Mouse (Mus musculus) ovary, postnatal 10 days (tissue): ENCODE results near the gene Akr1c12.
"Not testable (repeated sequence)": the region's sequence is repeated elsewhere in the genome, so short reads cannot be mapped to it uniquely, and the experiment has no call there.

ENCODE experiments used
- DNase-seq: peaks from one replicate; pipeline ENCODE4 v3.0.0; 2022; ENCODE audit warnings: low spot score

Akr1c12 gene

GRCm38 (mm10) chr13:4279284-4279683 is at the start of gene Akr1c12:
Akr1c12 (minus strand) TSS chr13:4279433.
- DNase-seq: no peak

DNA sequence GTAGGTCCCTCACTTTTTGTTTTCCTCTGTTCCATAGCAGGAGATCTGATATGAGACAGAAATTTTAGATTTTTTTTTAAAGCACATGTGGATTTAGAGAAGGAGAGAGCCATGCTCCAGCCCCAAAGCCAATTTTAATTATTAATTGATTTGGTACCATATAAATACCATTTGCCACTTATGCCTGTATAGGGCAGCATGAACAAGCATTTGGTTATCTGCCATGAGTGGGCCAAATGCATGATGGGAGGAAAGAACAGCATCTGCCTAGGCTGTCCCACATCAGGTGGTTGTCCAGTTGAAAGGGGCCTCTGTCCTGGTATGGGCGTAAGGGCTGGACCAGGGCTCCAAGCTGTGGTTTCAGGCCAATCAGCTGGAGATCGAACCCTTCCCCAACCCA is 39.5 kb upstream of the Akr1c12 start:
- no peak for DNase-seq

DNA sequence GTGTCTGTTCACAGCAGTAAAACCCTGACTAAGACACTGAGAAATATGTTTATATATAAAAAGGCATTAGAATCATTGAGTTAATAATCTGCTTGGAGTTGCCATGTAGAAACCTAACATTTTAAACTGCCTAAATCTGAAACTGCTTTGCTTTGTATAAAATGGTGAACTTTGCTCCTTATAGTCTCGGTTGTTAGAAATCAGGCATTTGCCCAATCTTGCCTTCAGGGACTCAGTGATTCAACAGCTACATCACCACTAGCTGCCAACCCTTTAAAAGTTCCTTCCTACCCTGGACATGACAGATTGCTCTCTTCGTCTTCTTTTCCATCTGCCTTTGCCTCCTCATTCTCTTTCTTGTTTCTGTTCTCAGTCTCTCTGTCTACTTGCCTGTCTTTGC is 34.7 kb upstream of the Akr1c12 start:
- no peak for DNase-seq

- no peak for DNase-seq
Observed at GRCm38 (mm10) chr13:4304861-4305565, 25.8 kb upstream of the Akr1c12 start.

- no peak for DNase-seq
Observed at GRCm38 (mm10) chr13:4296991-4297390, 17.8 kb upstream of the Akr1c12 start.

GRCm38 (mm10) chr13:4281471-4282412 is 2.5 kb upstream of the Akr1c12 start:
- no peak for DNase-seq

GRCm38 (mm10) chr13:4277526-4277925 is 1.7 kb downstream of the Akr1c12 start:
- DNase-seq: no peak

DNA sequence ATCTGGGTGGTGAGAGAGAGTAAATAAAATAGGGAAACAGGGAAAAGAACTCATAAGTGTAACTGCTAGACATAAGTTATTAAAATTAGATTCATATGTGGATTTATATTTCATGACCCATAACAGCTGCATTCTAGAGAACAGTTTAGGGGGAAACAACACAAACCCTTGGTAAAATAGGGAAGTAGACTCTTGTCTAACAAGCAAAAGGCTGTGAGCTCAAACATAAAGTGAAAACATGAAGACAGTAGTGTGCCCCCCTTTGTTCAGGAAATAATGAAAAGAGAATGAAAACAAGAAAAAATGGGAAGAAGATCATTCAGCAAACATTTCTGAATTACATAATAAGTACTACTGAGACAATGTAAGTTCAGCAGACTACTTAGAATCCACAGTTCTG is 8.4 kb downstream of the Akr1c12 start:
- no peak for DNase-seq

GRCm38 (mm10) chr13:4265455-4265854 is 13.8 kb downstream of the Akr1c12 start:
- not testable (repeated sequence) for DNase-seq

- DNase-seq: no peak
Observed at GRCm38 (mm10) chr13:4265047-4265446, 14.2 kb downstream of the Akr1c12 start.

- no peak for DNase-seq
Observed at GRCm38 (mm10) chr13:4264612-4265011, 14.6 kb downstream of the Akr1c12 start.

GRCm38 (mm10) chr13:4257349-4257748 is 21.9 kb downstream of the Akr1c12 start:
- DNase-seq: no peak

- DNase-seq: not testable (repeated sequence)
Observed at GRCm38 (mm10) chr13:4256894-4257293, 22.3 kb downstream of the Akr1c12 start.

GRCm38 (mm10) chr13:4249347-4249746 is 29.9 kb downstream of the Akr1c12 start:
- no peak for DNase-seq

- no peak for DNase-seq
Observed at GRCm38 (mm10) chr13:4244861-4245559, 34.2 kb downstream of the Akr1c12 start.

DNA sequence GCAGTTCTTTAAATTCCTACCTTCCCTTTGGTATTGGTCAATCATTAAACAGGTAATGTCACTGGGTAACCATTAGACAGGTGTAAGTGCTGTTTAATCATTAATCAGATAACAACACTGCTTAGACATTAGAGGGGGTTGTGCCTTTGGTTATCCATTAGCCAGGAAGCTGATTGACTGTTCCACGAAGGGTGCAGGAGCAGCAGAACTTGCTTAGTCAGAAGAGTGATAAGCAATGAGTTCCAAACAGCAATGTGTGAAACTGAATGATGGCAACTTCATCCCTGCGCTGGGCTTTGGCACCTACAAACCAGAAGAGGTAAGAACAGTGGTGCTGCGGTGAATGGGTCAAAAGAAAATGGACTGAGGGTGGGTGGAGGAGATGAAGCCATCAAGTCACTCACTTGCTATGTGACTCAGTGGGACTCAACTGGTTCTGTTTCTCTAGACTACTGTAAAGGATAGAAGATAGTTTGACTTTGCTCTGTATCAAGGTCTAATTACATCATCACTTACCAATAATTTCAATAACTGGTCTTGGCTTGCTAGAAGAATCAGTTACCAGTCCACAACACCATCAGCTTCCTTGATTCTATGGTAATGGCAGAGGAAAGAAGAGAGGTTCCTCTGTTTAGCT is 45.6 kb downstream of the Akr1c12 start:
- no peak for DNase-seq

DNA sequence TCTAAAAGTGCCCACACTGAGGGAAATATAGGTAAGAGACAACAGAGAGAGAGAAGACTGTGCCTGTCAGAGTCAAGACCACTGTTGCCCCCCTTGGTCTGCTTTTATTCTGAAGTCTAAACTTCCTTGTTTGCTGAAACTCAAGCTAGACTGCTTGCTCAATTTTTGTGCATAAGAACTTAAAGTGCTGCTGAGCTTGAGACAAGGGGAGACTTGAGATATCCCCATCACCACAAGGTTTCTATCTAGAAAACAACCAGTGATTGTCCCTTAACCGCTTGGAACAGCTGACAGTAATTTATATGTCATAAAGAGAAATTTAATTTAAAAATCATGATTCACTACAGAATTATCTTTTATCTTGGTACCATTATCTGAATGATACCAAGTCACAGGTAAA is 46.1 kb downstream of the Akr1c12 start:
- DNase-seq: no peak

DNA sequence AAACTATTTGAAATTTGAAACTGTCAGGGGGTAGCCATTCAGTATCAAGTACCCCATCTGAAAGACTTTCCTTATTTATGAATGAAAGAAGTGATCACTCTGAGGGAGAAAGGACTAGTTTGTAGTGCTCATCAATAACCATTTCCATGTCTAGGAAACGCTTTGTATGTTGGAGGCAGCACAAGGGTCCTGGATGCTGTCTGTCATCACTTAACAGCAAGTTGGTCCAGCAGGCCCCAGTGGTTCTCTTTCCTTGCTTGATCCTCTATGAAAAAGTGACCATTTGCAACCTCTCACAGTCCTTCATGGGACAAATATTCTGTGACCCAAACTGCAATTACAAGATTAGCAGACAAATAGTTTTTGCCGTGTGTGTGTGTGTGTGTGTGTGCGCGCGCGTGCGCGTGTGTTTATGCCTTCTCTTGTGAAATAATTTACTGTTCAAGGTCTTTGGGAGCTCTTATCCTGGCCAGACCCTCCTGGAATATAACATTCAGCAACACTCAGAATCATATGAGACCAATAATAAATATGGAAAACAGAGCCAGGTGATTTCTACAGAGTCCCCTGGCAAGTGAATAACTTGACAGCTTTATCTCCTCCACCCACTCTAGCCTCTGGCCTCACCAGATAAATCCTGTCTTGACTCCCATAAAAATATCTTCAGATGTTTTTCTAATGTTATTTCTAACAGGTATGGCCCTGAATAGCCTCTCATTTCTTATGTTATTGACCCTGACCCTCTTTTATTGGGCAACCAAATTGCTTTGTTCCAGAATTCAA is 48.2 kb downstream of the Akr1c12 start:
- no peak for DNase-seq

DNA sequence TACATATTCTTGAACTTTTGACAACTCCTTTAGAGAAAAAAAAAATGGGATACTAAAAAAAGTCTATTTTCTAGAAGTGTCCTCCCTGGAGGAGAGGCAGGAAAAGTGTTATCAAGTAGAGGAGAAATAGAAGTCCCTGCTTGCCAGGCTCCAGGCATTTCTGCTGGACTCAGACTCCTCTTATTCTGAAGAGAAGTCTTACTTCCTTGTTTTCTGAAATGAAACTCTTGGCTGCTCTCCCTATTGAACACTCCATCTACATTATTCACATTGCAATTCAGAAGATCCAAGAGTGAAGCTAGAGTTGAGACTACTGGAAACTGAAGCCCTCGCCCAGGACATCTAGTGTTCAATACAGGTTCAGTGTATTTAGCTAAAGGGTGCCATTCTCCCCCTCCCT is 50.8 kb downstream of the Akr1c12 start, which contains the start of gene Akr1c19:
Gene Akr1c19 (plus strand): TSS at position 260 of the 400 bp plus-strand sequence.
- DNase-seq: no peak
